Mouse (Mus musculus) hindbrain, embryonic 12.5 days (tissue): ENCODE results near the gene Scgb1a1. TPM values are rescaled to one million over a fixed set of nuclear protein-coding genes. Genes with fewer than 3 reads are reported as not detected.
"Not testable (repeated sequence)": the region's sequence is repeated elsewhere in the genome, so short reads cannot be mapped to it uniquely, and the experiment has no call there.

ENCODE experiments used
- ATAC-seq: fragments of 200-750 bp; cut with Nextera tagmentation; 2 replicates; pipeline ENCODE4 v1.8.0; 2017; ENCODE audit warnings: moderate TSS enrichment; ENCODE audit not compliant: low FRiP score
- H3K27ac ChIP-seq: fragments of 300-500 bp; sonication (generic); 2 replicates; pipeline ENCODE4 v1.5.1; 2016; ENCODE audit warnings: mild to moderate bottlenecking
- H3K27me3 ChIP-seq: fragments of 300-500 bp; sonication (generic); 2 replicates; pipeline ENCODE4 v1.6.1; 2016; ENCODE audit warnings: mild to moderate bottlenecking
- H3K36me3 ChIP-seq: fragments of 300-500 bp; sonication (generic); 2 replicates; pipeline ENCODE4 v1.6.1; 2016; ENCODE audit warnings: mild to moderate bottlenecking
- H3K4me1 ChIP-seq: fragments of 300-500 bp; sonication (generic); 2 replicates; pipeline ENCODE4 v1.6.1; 2016
- H3K4me2 ChIP-seq: fragments of 300-500 bp; sonication (generic); replicated peaks from 2 replicates; pipeline ENCODE4 v1.6.1; 2016; ENCODE audit warnings: mild to moderate bottlenecking
- H3K4me3 ChIP-seq: fragments of 300-500 bp; sonication (generic); 2 replicates; pipeline ENCODE4 v1.5.1; 2016; ENCODE audit warnings: mild to moderate bottlenecking
- H3K9ac ChIP-seq: fragments of 300-500 bp; sonication (generic); 2 replicates; pipeline ENCODE4 v1.6.1; 2016; ENCODE audit warnings: mild to moderate bottlenecking, moderate library complexity
- H3K9me3 ChIP-seq: fragments of 300-500 bp; sonication (generic); replicated peaks from 2 replicates; pipeline ENCODE4 v1.6.1; 2016; ENCODE audit warnings: mild to moderate bottlenecking
- WGBS: fragments of 180-500 bp; shearing (Covaris S2); methylation state at CpG from one replicate; pipeline ENCODE4 v1.1.7; 2016; 5-methylcytosine and 5-hydroxymethylcytosine counted together
- polyA plus RNA-seq: library from polyadenylated mRNA; unstranded; fragments of >200 nt; fragmentation: Nextera tagmentation; extraction: Ambion mirVana; gene quantifications from 2 replicates; pipeline ENCODE4 v1.2.1, GENCODE M21; 2016

Gene Scgb1a1
- not detected in 2 replicates for polyA plus RNA-seq

DNA sequence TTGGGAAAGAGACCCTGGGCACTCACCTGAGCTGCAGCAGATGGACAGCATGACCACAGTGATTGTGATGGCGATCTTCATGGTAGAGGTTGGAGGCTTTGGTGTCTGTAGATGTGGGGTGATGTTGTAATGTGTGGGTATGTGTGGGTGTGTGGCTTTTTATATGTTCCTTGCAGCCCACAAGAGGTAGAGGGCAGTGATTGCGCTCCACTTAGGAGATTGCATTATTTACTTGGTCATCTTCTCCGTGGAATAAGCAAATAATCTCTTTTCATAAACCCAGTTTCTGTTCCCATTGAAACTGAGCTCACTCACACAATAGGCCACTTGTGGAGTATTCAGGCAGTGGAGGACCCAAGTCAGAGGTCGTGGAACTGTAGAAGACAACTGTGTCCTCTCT is at the start of gene Scgb1a1:
Gene Scgb1a1 (minus strand): TSS at position 138 of the 400 bp plus-strand sequence.
- H3K9ac ChIP-seq = no peak within 1 kb of the TSS
- no peaks in the 10 kb centered on the region for H3K4me1 ChIP-seq
- H3K4me2 ChIP-seq = no peak within 1 kb of the TSS
- H3K36me3 ChIP-seq = no peaks in the 10 kb centered on the region
- no peak within 1 kb of the TSS for H3K4me3 ChIP-seq
- no peak for ATAC-seq
- H3K9me3 ChIP-seq = no peaks in the 10 kb centered on the region
- H3K27me3 ChIP-seq = 0 out of 2 replicates have a peak, but pooled peaks cover 3% of the 10 kb centered on the region
- no peak within 1 kb of the TSS for H3K27ac ChIP-seq
- 80% methylated on average over 4 of the region's 4 CpGs for WGBS

DNA sequence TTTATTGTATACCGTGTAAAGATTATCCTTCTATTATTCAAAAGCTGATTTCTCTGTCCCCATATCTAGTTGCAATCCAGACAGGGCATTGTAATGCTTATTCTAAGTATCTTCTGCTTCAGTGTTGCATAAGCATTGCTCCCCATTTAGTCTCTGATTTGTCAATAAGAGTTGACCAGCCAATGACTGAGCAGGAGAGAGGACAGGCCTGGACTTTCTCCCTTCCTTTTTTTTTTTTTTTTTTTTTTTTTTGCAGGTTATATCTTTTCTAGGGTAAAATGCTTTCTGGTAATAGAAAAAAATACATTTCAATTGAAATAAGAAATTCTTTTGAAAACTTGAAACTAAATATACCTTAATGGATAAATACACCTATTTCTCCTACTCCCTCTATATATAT is 49.4 kb upstream of the Scgb1a1 start:
- H3K9me3 ChIP-seq = no peaks in the 10 kb centered on the region
- H3K36me3 ChIP-seq = no peaks in the 10 kb centered on the region
- no peak overlapping the region for H3K4me2 ChIP-seq
- no peak overlapping the region for H3K27ac ChIP-seq
- peaks cover 9% of the 10 kb centered on the region; the same call in 1 of the 2 replicates for H3K4me1 ChIP-seq
- no peak for ATAC-seq
- H3K9ac ChIP-seq = no peak overlapping the region
- WGBS = 95% methylated on average over 1 of the region's 1 CpGs
- H3K4me3 ChIP-seq = no peak overlapping the region
- H3K27me3 ChIP-seq = no peaks in the 10 kb centered on the region

DNA sequence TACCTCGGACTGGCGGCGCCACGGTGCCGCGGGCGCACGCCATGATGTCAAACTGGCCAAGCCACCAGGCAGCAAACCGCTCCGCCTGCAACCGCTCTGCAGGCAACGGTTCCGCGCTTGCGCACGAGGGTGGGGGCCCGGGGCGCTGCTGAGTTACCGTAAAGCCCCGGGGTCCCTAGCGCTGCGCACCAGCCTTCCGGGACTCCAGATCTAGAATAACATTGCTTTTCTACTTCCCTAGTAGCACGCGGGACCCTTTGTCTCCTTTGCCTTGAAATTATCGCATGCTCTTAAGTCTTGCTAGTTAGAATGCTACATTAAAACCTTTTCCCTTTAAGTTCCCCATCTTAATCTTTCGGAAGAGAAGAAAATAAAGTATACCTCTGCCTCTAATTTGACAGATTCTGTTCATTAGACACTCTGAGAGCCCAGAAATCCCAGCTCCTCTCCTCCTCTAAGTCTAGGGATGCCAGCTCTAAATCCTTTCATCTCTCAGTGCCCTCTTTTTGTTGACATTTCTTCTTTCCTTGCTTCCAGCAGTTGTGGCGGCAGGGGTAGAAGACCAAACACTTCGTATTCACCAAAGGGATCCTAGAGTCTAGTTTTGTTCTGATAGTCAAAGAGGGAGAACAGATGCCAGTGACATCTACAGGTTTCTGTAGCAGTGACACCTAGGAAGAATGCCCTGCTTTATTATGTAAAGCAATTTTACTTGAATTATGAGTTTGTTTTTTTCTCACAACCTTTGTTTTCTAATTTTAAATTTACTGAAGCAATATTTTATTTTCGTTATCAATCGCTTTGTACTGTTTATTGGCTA is 48.0 kb upstream of the Scgb1a1 start, which contains the start of gene Asrgl1:
Gene Asrgl1 (minus strand): TSS at position 125 of the 820 bp plus-strand sequence.
- peak within 1 kb of the TSS; percentile 19; the same call in 1 of the 2 replicates for H3K27ac ChIP-seq
- no peaks in the 10 kb centered on the region for H3K36me3 ChIP-seq
- peak within 1 kb of the TSS; percentile 94 for H3K4me2 ChIP-seq
- H3K9ac ChIP-seq = peak within 1 kb of the TSS; percentile 78
- no peaks in the 10 kb centered on the region for H3K27me3 ChIP-seq
- H3K9me3 ChIP-seq = no peaks in the 10 kb centered on the region
- 11% methylated on average over 31 of the region's 31 CpGs for WGBS
- peak within 1 kb of the TSS; percentile 65 for H3K4me3 ChIP-seq
- peaks cover 9% of the 10 kb centered on the region; the same call in 1 of the 2 replicates for H3K4me1 ChIP-seq
- peak; percentile 97 for ATAC-seq

DNA sequence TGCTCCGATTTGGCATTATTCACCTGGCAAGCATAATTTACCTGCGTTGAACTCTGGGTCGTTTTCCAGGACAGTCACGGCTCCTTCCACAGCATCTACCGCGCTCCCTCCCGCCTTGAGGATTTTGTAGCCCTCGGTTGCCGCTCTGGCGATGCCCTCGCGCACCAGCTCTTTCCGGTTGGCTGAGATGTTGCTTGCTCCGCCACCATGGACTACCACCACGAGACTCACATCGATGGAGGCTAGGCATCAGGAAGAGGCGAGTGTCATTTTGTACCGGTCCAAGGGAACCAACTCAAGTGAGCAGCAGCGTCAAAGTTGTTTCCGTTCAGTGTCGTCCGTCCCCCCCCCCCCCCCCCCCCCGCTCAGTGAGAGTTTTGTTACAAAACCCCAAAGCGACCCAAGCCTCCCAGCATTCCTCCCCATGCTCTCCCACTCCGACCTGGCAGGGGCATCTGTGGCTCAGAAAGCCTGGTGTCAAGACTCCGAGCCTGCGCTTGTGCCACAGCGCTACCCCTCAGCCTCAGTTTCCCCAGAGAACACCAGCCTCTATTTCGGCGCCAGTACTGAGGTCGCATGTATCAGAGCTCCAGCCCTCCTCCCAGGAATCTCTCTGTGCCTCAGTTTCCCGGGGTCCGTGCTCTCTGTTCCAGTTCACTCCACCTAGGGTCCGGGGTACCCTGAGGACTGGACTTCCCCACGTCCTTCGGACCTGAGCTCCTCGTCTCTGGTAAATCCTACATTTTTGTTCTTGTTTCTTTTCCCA is 47.2 kb upstream of the Scgb1a1 start:
- peak; percentile 86 for ATAC-seq

DNA sequence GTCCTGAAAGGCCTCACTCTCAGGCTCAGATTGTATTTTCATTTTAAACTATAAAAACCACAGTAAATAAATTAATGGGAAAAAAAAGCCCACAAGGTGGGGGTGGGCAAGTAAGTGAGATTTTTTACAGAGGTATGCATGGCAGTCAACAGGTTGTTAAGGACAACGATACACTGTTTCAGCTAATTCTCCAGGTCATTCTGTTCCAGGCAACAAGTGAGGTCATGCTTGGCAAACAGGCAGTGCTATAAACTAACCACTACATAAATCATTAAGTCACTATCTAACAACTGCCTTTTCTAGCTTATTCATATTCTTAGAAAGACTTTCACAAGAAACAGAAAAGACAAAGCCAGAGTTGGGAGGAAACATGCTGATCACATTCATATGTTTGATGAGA is 42.2 kb upstream of the Scgb1a1 start:
- H3K9me3 ChIP-seq = no peaks in the 10 kb centered on the region
- H3K4me3 ChIP-seq = no peak overlapping the region
- no peak for ATAC-seq
- H3K4me1 ChIP-seq = peaks cover 9% of the 10 kb centered on the region; the same call in 1 of the 2 replicates
- no peaks in the 10 kb centered on the region; the same call in 1 of the 2 replicates for H3K36me3 ChIP-seq
- 96% methylated on average over 1 of the region's 1 CpGs for WGBS
- no peak overlapping the region for H3K4me2 ChIP-seq
- H3K27ac ChIP-seq = no peak overlapping the region
- H3K9ac ChIP-seq = no peak overlapping the region
- no peaks in the 10 kb centered on the region for H3K27me3 ChIP-seq

More for the DNA sequence above, 47.2 kb upstream of the Scgb1a1 start:
- Histone ChIP-seq H3K9ac (peak overlapping the region; percentile 78), H3K27ac (peak overlapping the region; percentile 19; the same call in 1 of the 2 replicates), H3K4me2 (peak overlapping the region; percentile 94), H3K9me3 (no peaks in the 10 kb centered on the region), H3K27me3 (no peaks in the 10 kb centered on the region), H3K36me3 (no peaks in the 10 kb centered on the region), H3K4me3 (peak overlapping the region; percentile 65), H3K4me1 (peaks cover 9% of the 10 kb centered on the region; the same call in 1 of the 2 replicates)
- WGBS = 2% methylated on average over 36 of the region's 37 CpGs

DNA sequence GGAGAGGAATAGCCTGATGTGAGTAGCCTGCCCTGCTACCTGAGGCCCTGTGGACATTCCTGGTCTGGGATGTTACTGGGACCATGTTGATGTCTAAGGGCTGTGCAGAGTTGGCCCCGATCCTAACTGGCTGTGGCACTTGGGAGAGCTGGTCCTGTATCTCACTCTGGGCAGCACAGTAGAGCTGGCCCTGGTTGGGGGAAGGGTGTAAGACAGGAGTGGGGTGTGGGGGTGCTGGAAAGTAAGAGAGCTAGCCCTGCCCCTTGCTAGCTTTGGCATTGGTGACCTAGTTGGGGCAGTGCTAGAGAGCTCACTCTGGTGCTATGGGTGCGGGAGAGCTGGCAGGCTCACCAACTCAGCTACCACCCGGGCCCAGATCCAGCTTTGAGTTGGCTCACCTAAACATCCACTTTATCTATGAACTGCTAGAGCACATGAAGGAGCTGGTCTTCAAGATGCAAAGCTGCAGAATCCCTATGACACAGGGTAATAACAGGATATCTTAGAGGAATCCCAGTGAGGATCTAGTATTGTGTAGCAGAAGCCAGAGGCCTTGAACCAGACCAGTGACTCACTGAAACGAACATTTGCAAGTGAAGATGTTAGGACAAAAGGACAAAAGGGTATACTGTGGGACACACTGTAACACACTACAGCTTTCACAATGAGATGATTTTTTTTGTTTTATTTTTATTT is 40.9 kb upstream of the Scgb1a1 start:
- Histone ChIP-seq H3K9me3 (no peaks in the 10 kb centered on the region), H3K36me3 (no peaks in the 10 kb centered on the region; the same call in 1 of the 2 replicates), H3K9ac (no peak overlapping the region), H3K27ac (no peak overlapping the region), H3K27me3 (no peaks in the 10 kb centered on the region), H3K4me2 (no peak overlapping the region), H3K4me3 (no peak overlapping the region), H3K4me1 (0 out of 2 replicates have a peak, but pooled peaks cover 2% of the 10 kb centered on the region)
- ATAC-seq = no peak
- WGBS = 94% methylated on average over 4 of the region's 4 CpGs

DNA sequence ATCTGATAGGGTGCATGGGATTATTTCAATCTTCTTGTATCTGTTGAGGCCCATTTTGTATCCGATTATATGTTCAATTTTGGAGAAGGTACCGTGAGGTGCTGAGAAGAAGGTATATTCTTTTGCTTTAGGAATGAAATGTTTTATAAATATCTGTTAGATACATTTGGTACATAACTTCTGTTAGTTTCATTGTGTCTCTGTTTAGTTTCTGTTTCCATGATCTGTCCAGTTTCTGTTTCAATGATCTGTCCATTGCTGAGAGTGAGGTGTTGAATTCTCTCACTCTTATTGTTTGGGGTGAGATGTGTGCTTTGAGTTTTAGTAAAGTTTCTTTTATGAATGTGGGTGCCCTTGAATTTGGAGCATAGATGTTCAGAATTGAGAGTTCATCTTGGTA is 36.2 kb upstream of the Scgb1a1 start:
- 96% methylated on average over 2 of the region's 2 CpGs for WGBS

DNA sequence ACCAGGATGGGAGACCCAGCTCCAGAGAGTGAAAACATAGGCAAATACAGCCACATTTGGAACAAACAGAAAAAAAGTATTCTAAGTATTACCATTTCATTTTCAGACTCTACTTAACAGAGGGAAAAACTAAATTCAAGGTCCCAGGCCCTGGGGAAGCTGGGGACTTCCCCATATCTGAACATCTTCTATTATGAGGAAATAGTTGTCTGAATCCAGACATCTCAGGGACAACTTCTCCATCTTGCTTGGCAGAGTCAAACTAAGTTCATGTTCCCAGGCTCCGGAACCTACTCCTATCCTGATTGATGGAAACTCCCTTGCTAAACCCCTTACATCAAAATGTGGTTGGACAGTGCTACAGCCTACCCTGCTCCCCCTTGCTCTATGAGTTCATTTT is 34.6 kb upstream of the Scgb1a1 start:
- 100% methylated on average over 1 of the region's 1 CpGs for WGBS
- H3K27ac ChIP-seq = no peak overlapping the region
- no peak overlapping the region for H3K4me2 ChIP-seq
- no peaks in the 10 kb centered on the region for H3K27me3 ChIP-seq
- H3K4me3 ChIP-seq = no peak overlapping the region
- no peaks in the 10 kb centered on the region for H3K36me3 ChIP-seq
- H3K4me1 ChIP-seq = no peaks in the 10 kb centered on the region
- H3K9ac ChIP-seq = no peak overlapping the region
- H3K9me3 ChIP-seq = no peaks in the 10 kb centered on the region
- no peak for ATAC-seq

More for the DNA sequence above, 36.2 kb upstream of the Scgb1a1 start:
- not testable (repeated sequence) for H3K27ac ChIP-seq, ATAC-seq, H3K27me3 ChIP-seq, H3K9me3 ChIP-seq, H3K9ac ChIP-seq, H3K36me3 ChIP-seq, H3K4me1 ChIP-seq, H3K4me3 ChIP-seq, H3K4me2 ChIP-seq

DNA sequence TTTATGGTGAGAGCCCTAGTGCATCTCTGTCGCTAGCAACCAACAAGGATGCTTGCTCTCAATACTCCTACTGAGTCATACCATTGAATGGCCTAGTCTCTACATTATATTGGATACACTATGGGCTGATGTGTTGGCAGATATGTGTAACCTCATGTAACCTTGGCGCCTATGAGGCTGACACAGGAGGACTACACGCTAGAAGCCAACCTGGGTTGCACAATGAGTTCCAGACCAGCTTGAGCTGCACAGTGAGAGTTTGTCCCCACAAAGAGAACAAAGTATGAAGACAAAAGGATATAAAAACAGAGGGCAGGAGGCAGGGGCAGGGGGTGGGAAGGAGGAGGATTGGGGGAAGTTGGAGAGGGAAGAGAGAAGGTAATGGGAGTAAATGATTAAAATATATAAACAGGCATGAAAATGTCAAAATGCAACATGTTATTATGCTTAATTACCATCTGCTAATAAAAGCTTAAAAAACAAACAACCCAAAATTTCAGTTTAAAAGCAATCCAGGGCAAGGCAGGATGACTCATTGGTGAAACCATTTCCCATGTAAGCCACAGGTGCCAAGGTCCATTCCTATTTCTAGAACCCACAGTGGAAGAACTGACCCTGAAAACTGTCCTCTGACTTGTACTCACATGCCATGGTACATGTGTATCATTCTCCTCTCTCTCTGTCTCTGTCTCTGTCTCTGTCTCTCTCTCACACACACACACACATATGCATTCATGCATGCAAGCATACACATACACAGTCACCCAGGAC is 32.1 kb upstream of the Scgb1a1 start:
- Histone ChIP-seq H3K9me3 (no peaks in the 10 kb centered on the region), H3K27ac (no peak overlapping the region), H3K4me3 (no peak overlapping the region), H3K27me3 (no peaks in the 10 kb centered on the region), H3K36me3 (no peaks in the 10 kb centered on the region; the same call in 1 of the 2 replicates), H3K9ac (no peak overlapping the region), H3K4me2 (no peak overlapping the region), H3K4me1 (no peaks in the 10 kb centered on the region)
- WGBS = 92% methylated on average over 3 of the region's 3 CpGs
- no peak for ATAC-seq

DNA sequence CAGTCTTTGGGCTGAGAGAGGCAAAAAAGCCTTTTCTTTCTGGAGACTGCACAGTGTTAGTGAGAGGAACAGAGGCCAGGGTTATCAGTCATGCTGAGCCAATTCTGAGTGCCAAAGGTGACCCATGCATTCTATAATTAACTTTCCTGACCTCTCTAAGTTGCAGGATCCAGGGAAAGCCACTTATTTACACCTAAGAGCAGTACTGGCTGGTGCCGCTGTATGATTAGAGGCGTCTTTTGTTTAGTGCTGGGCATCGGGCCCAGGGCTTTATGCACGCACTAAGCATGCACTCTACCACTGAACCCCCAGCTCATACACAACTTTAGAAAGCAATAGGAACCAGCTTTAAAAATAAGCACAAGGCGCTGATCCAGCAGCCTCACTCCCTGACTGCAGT is 29.5 kb upstream of the Scgb1a1 start:
- H3K27ac ChIP-seq = no peak overlapping the region
- no peak overlapping the region for H3K9ac ChIP-seq
- H3K4me2 ChIP-seq = no peak overlapping the region
- no peaks in the 10 kb centered on the region for H3K9me3 ChIP-seq
- no peak for ATAC-seq
- H3K36me3 ChIP-seq = peaks cover 11% of the 10 kb centered on the region; the same call in 1 of the 2 replicates
- H3K4me3 ChIP-seq = no peak overlapping the region
- no peaks in the 10 kb centered on the region for H3K27me3 ChIP-seq
- WGBS = 86% methylated on average over 5 of the region's 5 CpGs
- no peaks in the 10 kb centered on the region for H3K4me1 ChIP-seq

DNA sequence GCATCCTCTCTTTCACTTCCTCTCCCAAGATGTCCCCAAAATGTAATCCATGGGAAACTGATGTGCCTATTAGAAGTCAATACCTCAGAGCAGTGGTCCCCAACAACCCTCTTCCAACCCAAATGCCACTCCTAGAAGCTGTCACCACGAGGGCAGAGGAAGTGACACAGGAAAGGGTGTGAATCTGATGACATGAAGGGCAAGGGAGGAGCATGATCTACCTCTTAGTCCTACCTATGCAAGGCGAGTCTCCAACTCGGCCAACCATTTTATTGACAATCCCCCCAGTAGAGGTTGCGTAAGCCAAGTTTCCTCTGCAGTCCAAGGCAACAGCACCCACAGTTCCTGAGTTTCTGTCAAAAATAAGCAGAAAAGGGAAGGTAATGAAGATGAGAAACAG is 28.5 kb upstream of the Scgb1a1 start:
- H3K36me3 ChIP-seq = peaks cover 11% of the 10 kb centered on the region; the same call in 1 of the 2 replicates
- no peak for ATAC-seq
- H3K27ac ChIP-seq = no peak overlapping the region
- H3K4me2 ChIP-seq = no peak overlapping the region
- no peak overlapping the region for H3K9ac ChIP-seq
- H3K4me3 ChIP-seq = no peak overlapping the region
- no peaks in the 10 kb centered on the region for H3K27me3 ChIP-seq
- no peaks in the 10 kb centered on the region for H3K4me1 ChIP-seq
- WGBS = 83% methylated on average over 4 of the region's 4 CpGs
- H3K9me3 ChIP-seq = no peaks in the 10 kb centered on the region
